Mouse (Mus musculus): Measurements from ENCODE around the gene Slc35d2.

DNA sequence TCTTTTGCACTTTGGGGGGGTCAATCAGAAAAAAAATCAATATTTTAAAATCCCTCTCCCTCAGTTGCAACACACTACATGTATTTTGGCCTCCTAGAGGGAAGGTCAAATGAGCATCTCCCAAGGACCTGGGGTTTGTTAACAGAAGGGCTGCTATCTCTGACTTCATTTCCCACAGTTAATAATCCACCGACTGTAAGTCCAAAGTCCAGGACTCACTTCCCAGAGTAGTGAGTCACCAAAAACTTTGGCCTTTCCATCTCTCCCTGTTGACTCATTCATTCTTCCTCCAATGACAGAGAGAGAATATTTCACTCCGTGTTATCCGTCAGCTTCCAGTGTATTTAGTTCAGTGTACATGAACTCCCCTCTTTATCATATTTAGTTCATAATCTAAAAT lies 23.5 kb downstream of the Slc35d2 start:
- TF ChIP-seq CEBPB (IDR thresholded peaks at IDR 0.05; ENCODE audit: low read depth), result peak; percentile 5
- TF ChIP-seq CTCF (IDR thresholded peaks at IDR 0.05; ENCODE audit: control insufficient read depth, insufficient read depth, insufficient read length), result no peak
- TF ChIP-seq MYOD1 (IDR thresholded peaks at IDR 0.05; ENCODE audit: control insufficient read depth, insufficient read length, low read depth), result no peak
- peak; percentile 15 for TF ChIP-seq FOSL1 (IDR thresholded peaks at IDR 0.05; ENCODE audit: insufficient read depth, low read length, poor library complexity, severe bottlenecking)
- TF ChIP-seq MAX (IDR thresholded peaks at IDR 0.05), result no peak
